Mouse (Mus musculus) R1 (cell line): ENCODE results near the gene Gss.

Experiments
- DNase-seq: peaks from one replicate; pipeline ENCODE4 v3.0.0-alpha.2; 2018; ENCODE audit warnings: low read depth, low spot score

The Gss gene

DNA sequence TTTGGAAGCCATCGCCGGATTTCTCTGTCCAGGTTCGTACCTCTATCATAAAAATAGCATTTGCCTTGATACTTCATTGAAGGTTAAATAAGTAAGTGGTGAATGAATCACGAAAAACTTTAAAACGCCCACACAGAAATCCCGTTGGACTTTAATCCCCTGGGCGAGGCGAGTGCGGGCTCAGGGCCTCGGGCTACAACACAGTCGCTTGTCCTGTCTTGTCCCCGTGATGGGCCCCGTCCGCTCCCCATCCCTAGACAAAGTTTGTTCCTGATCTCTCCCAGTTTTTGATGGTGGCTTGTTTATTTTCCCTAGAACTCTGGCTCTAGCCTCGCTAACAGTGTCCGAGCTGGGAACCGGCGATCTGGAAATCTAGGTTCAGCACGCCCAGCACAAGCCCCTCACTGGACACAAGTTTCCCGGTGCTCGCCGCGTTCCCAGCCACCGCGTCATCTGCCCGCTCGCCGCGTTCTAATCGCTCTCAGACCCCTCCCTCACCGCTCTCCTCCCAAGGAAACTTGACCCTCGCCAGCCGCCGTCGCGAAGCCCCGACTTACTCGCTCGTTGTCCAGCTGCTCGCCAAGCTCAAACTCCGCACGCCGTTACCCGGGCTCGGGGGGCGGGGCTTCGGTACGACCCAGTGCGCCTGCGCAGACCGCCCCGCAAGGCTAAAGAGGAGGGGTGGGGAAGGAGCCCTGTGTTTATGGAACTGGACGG lies at the start of gene Gss:
Gene Gss (minus strand): TSS at position 674 of the 717 bp plus-strand sequence.
- peak; percentile 97 for DNase-seq

DNA sequence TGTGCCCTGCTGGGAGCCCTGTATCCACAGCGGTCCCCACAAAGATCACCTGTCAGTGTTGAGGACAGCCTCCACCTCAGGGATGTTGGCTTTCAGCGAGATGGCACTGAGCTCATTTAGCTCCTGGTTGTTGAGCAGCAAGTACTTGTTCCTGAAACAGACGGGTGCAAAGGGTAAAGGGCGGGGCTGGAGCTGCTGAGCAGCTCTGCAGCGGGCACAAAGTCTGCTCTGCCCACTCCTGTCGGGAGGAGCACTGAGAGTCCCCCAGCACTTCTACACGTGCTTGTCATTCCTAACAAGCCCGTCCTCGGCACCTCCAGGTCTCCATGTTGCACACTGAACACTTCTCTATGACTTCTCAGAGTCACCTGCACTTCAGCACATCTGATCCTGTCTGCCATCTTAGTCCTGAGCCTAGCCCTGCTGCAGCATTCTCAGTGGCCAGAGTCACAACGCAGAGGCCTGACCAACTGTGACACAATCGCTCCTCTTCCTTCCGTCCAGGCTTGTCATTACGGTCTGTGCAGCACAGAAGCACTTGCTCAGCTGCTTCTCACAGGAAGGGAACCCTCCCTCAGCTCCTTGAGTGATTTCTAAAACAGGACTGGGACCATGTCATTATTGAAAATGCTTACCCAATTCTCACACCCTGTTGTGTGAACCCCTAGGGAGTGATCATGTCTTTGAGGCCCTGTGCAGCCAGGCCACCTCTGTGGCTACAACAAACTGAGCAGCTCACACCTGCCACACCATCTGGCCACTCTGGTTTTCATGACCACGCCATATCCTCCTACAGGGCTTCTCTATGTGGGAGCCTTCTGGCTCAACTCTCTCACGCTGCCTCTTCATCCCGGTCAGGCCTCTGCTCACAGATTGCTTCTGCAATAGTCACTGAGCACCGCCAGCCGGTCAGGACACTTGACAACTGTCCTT lies 49.2 kb upstream of the Gss start:
- DNase-seq = no peak

DNA sequence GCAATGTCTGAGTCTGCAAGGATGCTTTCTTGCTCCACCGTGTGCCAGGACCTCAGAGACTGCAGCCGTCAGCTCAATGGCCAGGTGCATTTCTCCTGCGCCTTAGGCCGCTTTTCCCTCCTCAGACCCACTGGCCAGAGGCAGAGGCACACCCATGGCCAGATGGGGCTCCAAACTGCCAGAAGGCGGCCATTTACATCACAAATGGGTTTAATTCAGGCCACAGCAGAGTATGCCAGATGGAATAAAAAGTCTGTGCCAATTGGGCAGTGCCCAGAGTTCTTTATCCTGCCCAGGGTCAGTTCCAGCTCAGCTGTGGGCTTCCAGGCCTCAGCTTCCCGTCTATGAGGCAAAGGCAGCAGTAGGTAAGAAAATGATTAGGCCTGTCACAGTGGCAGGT lies 48.0 kb upstream of the Gss start:
- no peak for DNase-seq

DNA sequence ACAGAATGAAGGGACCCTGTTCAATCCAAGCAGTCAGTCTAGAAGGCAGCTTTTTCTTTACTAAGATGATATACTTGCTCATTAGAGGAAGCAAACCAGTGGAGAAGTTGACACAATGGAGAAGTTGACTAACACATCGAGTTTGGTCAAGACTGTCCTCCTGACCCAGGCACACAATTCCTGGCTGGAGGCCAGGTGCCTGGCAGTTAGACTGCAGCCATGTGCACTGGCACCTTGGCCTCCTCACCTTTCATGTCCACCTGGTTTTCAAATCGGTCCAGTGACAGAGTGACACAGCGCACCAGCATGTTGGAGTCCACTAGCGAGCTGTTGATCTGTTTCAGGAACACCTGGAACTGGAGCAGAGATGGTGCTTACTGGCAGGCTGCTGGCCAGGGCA lies 44.8 kb upstream of the Gss start:
- no peak for DNase-seq

DNA sequence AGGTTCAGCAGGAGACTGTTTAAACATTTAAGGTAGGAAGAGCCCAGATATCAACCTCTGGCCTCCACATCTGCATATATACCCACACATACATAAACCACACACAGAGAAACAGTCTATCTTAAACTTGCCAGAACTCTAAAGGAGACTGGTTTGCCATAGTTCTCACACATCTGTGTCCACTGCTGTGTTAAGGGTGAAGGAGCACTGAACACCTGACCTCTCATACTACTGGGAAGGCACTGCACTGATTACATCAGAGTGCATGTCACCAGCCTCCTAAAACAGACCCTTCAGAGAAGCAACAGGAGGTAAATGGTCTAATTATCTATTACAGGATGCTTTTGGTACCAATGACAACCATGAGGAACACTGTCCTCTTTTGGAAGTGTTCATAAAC lies 44.3 kb upstream of the Gss start:
- no peak for DNase-seq

DNA sequence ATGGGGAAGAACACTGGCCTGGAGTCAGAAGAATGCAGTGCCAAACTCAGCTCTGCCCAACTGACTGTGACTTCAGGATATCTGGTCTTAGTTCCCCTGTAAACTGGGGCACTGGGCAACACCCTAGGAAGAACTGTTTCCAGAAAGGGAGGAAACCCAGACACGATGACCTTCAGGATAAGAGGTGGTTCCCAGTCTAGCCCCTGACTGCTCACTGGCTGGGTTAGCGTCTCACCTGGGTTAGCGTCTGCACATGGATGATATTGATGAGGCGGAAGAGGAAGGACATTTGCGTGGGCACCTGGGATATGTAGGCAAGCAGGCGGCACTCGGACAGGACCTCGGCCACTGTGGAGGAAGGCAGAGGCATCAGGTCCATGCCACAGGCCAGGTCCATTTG lies 43.4 kb upstream of the Gss start:
- no peak for DNase-seq

DNA sequence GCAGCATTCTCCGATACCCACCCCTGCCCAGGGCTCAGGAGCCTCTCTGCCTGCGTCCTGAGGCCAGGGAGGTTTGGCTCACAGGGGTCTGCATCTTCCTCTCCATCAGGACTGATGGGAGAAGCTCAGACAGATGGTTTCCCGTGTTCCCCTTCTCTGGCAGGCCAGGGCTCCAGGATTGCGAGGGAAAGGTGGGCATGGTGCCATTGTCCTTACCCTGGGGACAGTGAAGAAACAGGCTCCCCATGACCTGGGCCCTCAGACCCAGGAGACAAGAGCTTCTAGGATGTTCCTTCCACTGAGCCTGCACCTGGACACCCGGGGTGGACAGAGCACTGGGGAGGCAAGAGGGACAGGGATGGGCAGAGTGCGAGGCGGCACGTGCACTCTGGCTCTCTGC lies 42.0 kb upstream of the Gss start:
- no peak for DNase-seq

DNA sequence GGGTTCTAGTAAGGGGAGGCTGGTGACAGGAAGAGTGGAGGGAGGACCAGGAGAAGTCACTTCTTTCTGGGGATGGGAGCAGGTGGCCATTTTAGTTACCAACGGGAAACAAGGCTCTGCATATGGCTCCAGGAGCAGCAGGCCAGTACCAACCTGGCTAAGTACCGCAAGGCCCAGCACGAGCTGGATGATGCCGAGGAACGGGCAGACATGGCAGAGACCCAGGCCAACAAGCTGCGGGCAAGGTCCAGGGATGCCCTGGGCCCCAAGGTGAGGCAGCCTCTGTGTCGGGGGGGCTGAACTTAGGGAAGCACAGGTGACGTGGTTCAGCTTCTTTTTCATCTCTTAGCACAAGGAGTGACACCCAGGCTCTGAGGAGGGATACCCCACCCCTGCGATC lies 41.1 kb upstream of the Gss start:
- no peak for DNase-seq

DNA sequence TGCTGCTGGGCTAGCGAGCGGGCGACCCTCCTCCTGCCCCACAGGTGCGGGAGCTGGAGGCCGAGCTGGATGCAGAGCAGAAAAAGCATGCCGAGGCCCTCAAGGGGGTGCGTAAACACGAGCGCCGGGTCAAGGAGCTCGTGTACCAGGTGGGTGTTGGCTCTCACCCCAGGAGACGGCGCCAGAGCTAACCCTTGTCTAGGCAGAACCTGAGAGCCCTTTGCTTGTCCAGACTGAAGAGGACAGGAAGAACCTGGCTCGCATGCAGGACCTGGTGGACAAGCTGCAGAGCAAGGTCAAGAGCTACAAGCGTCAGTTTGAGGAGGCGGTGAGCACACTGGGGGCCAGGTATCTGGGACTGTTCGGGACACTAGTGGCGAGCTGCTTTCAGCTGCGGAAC lies 40.5 kb upstream of the Gss start:
- DNase-seq = no peak

DNA sequence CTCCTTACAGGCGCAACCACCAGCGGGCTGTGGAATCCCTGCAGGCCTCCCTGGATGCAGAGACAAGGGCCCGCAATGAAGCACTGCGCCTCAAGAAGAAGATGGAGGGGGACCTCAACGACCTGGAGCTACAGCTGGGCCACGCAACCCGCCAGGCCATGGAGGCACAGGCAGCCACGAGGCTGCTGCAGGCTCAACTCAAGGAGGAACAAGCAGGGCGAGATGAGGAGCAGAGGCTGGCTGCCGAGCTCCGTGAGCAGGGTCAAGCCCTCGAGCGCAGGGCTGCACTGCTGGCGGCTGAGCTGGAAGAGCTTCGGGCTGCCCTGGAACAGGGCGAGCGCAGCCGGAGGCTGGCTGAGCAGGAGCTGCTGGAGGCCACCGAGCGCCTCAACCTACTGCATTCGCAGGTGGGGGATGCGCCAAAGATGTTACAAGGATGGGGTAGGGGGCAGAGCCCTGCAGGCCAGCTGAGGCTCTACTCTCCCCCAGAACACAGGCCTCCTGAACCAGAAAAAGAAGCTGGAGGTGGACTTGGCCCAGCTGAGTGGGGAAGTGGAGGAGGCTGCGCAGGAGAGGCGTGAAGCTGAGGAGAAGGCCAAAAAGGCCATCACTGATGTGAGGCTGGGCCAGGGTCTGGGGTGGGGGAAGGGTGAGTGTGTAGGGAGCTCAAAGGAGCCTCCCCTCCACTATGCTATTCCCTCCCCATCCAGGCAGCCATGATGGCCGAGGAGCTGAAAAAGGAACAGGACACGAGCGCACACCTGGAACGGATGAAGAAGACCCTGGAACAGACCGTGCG lies 39.7 kb upstream of the Gss start:
- DNase-seq = no peak

DNA sequence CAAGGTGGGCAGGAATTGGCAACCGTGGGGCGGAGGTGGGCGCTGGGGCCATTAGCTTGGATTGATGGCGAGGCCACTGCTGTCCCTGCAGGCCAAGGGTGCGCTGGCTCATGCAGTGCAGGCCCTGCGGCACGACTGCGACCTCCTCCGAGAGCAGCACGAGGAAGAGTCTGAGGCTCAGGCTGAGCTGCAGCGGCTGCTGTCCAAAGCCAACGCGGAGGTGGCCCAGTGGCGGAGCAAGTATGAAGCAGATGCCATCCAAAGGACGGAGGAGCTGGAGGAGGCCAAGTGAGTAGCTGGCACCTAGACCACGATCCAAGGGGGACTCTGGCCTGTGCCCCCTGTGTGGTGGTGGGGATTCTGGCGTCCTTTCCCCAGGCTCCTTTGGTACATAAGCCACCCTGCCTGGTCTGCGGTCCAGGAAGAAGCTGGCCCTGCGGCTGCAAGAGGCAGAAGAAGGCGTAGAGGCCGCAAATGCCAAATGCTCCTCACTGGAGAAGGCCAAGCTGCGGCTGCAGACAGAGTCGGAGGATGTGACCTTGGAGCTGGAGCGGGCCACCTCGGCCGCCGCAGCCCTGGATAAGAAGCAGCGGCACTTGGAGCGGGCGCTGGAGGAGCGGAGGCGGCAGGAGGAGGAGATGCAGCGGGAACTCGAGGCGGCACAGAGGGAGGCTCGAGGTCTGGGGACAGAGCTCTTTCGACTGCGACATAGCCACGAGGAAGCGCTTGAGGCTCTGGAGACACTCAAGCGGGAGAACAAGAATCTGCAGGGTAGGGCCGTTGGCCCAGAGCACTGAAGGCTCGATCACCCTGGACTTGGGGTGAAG lies 38.2 kb upstream of the Gss start:
- peak; percentile 81 for DNase-seq

DNA sequence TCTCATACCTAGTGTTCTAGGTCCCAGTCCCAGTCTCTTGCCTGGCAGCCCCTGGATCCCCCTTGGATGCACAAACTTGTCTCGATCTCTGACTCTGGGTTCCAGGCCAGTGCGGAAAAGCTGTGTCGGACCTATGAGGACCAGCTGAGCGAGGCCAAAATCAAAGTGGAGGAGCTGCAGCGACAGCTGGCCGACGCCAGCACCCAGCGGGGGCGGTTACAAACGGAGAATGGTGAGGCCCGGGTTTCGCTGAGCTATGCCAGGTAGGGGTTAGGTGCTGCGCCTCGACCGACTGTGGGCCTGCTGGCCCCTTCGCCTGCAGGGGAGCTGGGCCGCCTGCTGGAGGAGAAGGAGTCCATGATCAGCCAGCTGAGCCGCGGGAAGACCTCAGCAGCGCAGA lies 37.5 kb upstream of the Gss start:
- no peak for DNase-seq

DNA sequence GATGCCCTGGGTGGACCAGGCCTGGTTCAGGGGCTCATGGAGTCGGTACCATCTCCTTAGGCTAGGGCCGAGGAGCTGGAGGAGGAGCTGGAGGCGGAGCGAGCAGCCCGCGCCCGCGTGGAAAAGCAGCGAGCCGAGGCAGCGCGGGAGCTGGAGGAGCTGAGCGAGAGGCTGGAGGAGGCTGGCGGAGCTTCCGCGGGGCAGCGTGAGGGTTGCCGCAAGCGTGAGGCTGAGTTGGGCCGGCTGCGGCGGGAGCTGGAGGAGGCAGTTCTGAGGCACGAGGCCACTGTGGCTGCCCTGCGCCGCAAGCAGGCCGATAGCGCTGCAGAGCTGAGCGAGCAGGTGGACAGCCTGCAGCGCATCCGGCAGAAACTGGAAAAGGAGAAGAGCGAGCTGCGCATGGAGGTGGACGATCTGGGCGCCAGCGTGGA lies 36.6 kb upstream of the Gss start:
- peak; percentile 82 for DNase-seq

DNA sequence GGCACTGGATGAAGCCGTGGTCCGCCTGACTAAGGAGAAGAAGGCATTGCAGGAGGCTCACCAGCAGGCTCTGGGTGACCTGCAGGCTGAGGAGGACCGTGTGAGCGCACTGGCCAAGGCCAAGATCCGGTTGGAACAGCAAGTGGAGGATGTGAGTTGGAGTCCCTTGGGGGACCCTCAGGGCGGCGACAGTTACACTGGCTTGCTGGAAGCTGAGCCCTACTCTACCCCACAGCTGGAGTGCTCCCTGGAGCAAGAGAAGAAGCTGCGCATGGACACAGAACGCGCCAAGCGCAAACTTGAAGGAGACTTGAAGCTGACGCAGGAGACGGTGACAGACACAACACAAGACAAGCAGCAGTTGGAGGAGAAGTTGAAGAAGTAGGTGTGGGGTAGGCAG lies 35.9 kb upstream of the Gss start:
- DNase-seq = peak; percentile 31

DNA sequence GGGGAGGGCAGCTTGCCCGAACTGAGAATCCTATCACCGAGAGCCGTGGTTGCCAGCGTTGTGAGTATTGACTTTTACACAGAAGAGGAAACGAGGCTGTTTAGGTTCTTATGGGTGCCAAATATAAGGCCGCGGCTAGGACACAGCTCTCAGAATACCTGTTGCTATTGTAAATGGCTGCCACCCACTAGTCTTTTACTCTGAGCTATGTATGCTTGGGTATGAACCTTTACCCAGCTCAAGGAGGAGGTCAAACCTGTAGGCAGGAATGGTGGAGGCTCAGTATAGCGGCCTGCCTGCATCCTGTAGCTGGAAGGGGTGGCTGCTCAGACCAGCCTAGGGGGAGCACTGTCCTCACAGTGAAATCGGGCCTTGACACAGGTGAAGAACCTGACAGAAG lies 35.5 kb upstream of the Gss start:
- DNase-seq = no peak

DNA sequence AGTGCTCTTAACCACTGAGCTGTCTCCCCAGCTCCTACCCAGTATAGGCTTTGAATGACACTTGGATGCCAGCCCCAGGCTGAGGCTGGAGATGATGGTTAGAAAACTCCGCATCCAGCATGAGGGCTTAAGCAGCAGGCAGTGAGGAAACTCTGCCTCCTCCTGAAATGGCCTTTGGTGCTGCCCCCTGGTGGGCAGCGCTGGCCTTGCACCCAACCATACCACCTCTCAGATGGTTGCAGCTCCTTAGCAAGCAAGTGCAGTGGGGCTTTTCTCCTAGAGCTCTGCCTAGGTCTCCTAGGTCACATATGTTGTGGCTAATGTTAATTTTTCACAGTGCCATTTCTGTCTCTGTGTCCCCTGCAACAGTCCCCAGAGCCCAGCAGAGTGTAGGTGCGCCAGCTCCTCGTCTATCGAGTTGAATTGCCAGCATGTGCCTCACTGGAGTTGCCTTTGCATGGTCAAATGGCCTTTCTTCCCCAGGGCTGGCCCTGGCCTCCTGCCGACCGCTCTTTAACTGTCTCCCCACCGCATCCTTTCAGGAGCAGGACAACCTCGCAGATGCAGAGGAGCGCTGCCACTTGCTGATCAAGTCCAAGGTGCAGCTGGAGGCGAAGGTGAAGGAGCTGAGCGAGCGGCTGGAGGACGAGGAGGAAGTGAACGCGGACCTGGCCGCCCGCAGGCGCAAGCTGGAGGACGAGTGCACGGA lies 34.6 kb upstream of the Gss start:
- DNase-seq = peak; percentile 80

DNA sequence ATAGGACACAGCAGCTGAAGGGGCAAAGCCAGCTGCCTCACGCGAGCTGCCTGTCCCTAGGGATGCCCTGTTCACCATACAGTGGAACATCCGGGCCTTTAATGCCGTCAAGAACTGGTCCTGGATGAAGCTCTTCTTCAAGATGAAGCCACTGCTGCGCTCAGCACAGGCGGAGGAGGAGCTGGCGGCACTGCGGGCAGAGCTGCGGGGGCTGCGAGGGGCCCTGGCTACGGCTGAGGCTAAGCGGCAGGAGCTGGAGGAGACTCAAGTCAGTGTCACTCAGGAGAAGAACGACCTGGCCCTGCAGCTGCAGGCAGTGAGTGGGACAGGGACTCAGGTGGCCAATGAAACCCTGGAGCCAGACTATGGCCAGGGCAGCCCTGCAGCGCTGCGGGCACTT lies 33.7 kb upstream of the Gss start:
- DNase-seq = no peak

DNA sequence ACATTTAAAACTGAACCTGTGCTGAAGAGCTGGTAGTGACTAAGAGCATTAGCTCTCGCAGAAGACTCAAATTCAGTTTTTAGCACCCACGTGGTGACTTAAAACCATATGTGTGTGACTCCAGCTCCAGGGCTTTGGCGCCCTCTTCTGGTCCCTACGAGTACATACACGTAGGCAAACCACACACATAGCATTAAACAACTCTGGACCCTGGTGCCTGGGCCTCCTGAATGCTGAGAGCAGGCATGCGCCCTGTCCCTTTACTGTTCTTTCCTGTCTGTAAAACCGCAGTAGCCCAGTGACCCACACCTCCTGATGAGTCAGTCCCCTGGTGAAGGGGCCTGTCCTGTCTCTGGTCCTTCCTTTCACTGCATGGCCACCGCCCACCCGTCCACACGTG lies 32.1 kb upstream of the Gss start:
- peak; percentile 91 for DNase-seq

DNA sequence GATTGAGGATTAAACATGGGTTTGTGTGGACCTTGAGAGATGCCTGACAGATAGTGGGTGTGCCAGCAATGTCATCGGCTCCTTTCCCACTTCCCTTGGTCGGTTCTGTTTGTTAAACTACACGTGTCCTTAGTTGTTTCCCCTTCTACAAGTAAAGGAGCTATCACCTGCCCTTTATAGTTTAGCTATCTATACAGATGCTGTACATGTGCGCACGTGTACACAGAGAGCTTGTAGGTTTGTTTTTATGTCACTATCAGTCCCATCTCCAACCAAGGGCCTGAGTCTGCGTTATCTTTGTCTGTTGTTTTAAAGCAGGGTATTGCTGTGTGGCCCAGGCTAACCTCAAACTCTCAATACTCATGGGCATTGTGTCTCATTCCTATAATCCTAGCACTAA lies 31.4 kb upstream of the Gss start:
- no peak for DNase-seq

DNA sequence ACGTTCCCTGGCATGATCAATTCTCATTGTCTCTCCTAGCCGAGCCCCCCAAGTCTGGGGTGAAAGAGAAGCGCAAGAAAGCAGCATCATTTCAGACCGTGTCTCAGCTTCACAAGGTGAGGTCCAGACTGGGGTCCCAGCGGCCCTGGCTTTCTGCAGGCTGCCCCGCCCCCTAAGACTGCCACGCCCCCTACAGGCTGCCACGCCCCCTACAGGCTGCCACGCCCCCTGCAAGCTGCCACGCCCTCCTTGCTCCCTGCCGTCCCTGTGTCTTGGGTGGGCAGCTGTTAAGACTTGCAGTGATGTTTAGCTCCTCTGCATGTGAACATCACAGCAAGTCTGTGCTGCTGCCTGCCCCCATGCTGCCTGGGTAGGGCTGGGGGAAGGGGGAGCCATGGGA lies 30.0 kb upstream of the Gss start:
- peak; percentile 57 for DNase-seq

DNA sequence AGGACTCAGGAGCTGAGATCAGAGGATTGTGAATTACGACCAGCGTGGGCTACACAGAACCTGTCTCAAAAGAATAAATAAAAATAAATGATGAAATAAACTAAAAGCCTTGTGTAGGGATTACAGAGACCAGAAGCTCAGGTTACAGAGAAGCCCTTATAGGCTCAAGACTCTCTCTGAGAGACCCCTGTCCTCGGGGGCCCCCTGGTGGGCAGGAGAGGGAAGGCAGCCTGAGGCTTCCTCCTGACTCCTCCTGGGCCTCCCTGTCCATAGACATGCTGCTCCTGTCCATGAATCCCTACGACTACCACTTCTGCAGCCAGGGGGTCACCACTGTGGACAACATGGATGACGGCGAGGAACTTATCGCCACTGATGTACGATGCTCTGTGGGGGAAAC lies 27.2 kb upstream of the Gss start:
- peak; percentile 84 for DNase-seq
